In genomic region chr1:191952733-191953335, GRCm38 (mm10) we compare ENCODE assay signal across 22 mouse cellular contexts. TPM values are rescaled to one million over a fixed set of nuclear protein-coding genes. Genes with fewer than 3 reads are reported as not detected.
DNase-seq lines count a peak whose midpoint lies in the region; ATAC-seq lines count a peak whose summit lies in the region.
"Had no signal": no experiment of that assay in that cellular context is flagged by ENCODE, and none has a peak within 500 bp of the region (broad histone marks: within the 10 kb centered on the region; RNA-seq: fewer than 3 reads in every experiment).

No protein-coding gene starts in this region.

- H3K27me3 ChIP-seq in liver, embryonic 11.5 days (replicated peaks; ENCODE audit: control insufficient read depth, insufficient read depth, low read length): no peaks in the 10 kb centered on the region
- H3K27me3 ChIP-seq: embryonic facial prominence, embryonic 12.5 days; forebrain, embryonic 15.5 days; intestine, embryonic 15.5 days; kidney, embryonic 15.5 days; midbrain, embryonic 13.5 days had no signal

- H3K36me3 ChIP-seq in liver, embryonic 11.5 days (ENCODE audit: control insufficient read depth, insufficient read depth, low read length): no peaks in the 10 kb centered on the region
- H3K36me3 ChIP-seq: embryonic facial prominence, embryonic 12.5 days; forebrain, embryonic 15.5 days; intestine, embryonic 15.5 days; kidney, embryonic 15.5 days; midbrain, embryonic 13.5 days had no signal

- no peak overlapping the region for H3K9ac ChIP-seq in liver, embryonic 11.5 days (ENCODE audit: low read depth, low read length)
- H3K9ac ChIP-seq: embryonic facial prominence, embryonic 12.5 days; forebrain, embryonic 15.5 days; hindbrain, embryonic 14.5 days; intestine, embryonic 15.5 days; kidney, embryonic 15.5 days; midbrain, embryonic 13.5 days had no signal

- H3K4me3 ChIP-seq in liver, embryonic 11.5 days (ENCODE audit: low read depth, low read length): no peak overlapping the region
- H3K4me3 ChIP-seq: embryonic facial prominence, embryonic 12.5 days; forebrain, embryonic 15.5 days; intestine, embryonic 15.5 days; kidney, embryonic 15.5 days; midbrain, embryonic 13.5 days had no signal

- H3K4me2 ChIP-seq in liver, embryonic 11.5 days: no peak overlapping the region
- H3K4me2 ChIP-seq: embryonic facial prominence, embryonic 12.5 days; forebrain, embryonic 15.5 days; heart, embryonic 11.5 days; hindbrain, embryonic 14.5 days; intestine, embryonic 15.5 days; kidney, embryonic 15.5 days; midbrain, embryonic 13.5 days had no signal

- no peak overlapping the region for H3K27ac ChIP-seq in liver, embryonic 11.5 days (ENCODE audit: low read depth, low read length)
- H3K27ac ChIP-seq: embryonic facial prominence, embryonic 12.5 days; forebrain, embryonic 15.5 days; hindbrain, embryonic 14.5 days; intestine, embryonic 15.5 days; kidney, embryonic 15.5 days; macrophage; midbrain, embryonic 13.5 days had no signal

- no peaks in the 10 kb centered on the region for H3K9me3 ChIP-seq in liver, embryonic 11.5 days (ENCODE audit: control insufficient read depth, low read length)
- H3K9me3 ChIP-seq: embryonic facial prominence, embryonic 12.5 days; forebrain, embryonic 15.5 days; intestine, embryonic 15.5 days; kidney, embryonic 15.5 days; midbrain, embryonic 13.5 days had no signal

- WGBS in liver, embryonic 11.5 days: 91% methylated on average over 11 of the region's 11 CpGs

- ATAC-seq in frontal cortex, adult (ENCODE audit: low TSS enrichment): peak; percentile 79
- ATAC-seq in liver, embryonic 11.5 days (replicated peaks; ENCODE audit: low FRiP score): no peak
- ATAC-seq: forebrain, embryonic 15.5 days; intestine, embryonic 15.5 days; midbrain, embryonic 13.5 days had no signal

- DNase-seq in layer of hippocampus, adult 11-12 months (ENCODE audit: low spot score): peak; percentile 73
- DNase-seq in layer of hippocampus, postnatal 10 days (ENCODE audit: low spot score in 2 of 2): no peak
- peak; percentile 87 for DNase-seq in layer of hippocampus, adult 9-11 months
- DNase-seq in left cerebral cortex, postnatal 36 days (ENCODE audit: low spot score in 2 of 2): peak; percentile 75 to 78
- no peak for DNase-seq in cerebellum, postnatal 4 days (ENCODE audit: low spot score in 2 of 2)
- DNase-seq in cerebellum, adult 9-11 months: no peak
- no peak for DNase-seq in liver, embryonic 11.5 days (ENCODE audit: low spot score)
- DNase-seq: adrenal gland, adult 2 months; cerebellum, postnatal 36 days; gastrocnemius, postnatal 36 days; liver; lung, adult 2 months; thymus, postnatal 25 days had no signal

- intact Hi-C loops in left cerebral cortex, postnatal 36 days (cut with DNase I): no loop called here

- no peaks in the 10 kb centered on the region for H3K4me1 ChIP-seq in liver, embryonic 11.5 days (replicated peaks; ENCODE audit: control insufficient read depth, insufficient read depth, low read length)
- H3K4me1 ChIP-seq: embryonic facial prominence, embryonic 12.5 days; forebrain, embryonic 15.5 days; midbrain, embryonic 13.5 days had no signal

RNA-seq across cellular contexts. Expression of gene Rd3, which starts 24.3 kb away (rescaled TPM):
- 1 to 10 TPM in 1 of 2 experiments, under 1 TPM in 1; 0.40 to 1.0 TPM for total RNA-seq in layer of hippocampus, postnatal 10 days (2021)
- under 1 TPM; 0.37 to 0.43 TPM for total RNA-seq in left cerebral cortex, postnatal 36 days (2021)
- polyA plus RNA-seq in liver, embryonic 11.5 days (2014; fragmentation: Nextera tagmentation; extraction: Ambion mirVana): 0.21 TPM in 1 of 2 replicates, not detected in the other

RNA-seq across cellular contexts. Expression of gene Slc30a1, which starts 46.3 kb away (rescaled TPM):
- total RNA-seq in layer of hippocampus, postnatal 10 days (2021): 10 to 100 TPM; 27.5 to 36.4 TPM
- total RNA-seq in left cerebral cortex, postnatal 36 days (2021): 10 to 100 TPM; 34.3 to 40.5 TPM
- polyA plus RNA-seq in liver, embryonic 11.5 days (2014; fragmentation: Nextera tagmentation; extraction: Ambion mirVana): 2.6 and 3.1 TPM in 2 replicates

Comparison
In these comparisons a context has a peak if more than half of its experiments do, and no peak if none do; other contexts are left out.
1. DNase-seq: peak in layer of hippocampus, adult 11-12 months (single experiment), layer of hippocampus, adult 9-11 months (single experiment) and left cerebral cortex, postnatal 36 days (2 of 2); none in layer of hippocampus, postnatal 10 days (0 of 2), cerebellum, postnatal 4 days (0 of 2), cerebellum, adult 9-11 months (single experiment) and liver, embryonic 11.5 days (single experiment).